Mouse (Mus musculus) ovary, adult 18-20 months (tissue): ENCODE measurements around the gene Gm5128.
"Not testable (repeated sequence)": the region's sequence is repeated elsewhere in the genome, so short reads cannot be mapped to it uniquely, and the experiment has no call there.

Experiments used
- DNase-seq: peaks from one replicate; pipeline ENCODE4 v3.0.0; 2022; ENCODE audit warnings: low spot score, mixed read lengths

The Gm5128 gene

GRCm38 (mm10) chrX:135372984-135373383 lies at the start of gene Gm5128:
Gene Gm5128, plus strand, starts transcription at chrX:135373284.
- DNase-seq = not testable (repeated sequence)

DNA sequence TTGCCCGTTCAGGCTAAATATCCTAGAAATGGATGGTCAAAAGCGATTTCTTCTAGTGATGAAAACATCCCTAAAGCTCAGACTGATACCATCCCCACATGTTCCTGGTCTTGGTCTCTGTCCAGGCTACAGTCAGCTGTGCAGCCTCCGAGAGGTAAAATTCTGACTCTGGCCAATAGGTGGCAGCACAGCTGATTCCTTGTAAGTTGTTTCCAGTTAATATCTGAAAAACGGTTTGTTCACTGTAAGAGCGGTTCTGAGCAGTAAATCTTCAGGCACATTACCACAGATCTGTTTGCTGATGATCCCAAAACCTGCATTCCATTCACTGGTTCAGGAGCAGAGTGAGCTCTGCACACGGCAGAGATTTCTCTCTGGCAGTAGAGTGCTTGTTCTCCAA lies 12.4 kb upstream of the Gm5128 start:
- DNase-seq = not testable (repeated sequence)

DNA sequence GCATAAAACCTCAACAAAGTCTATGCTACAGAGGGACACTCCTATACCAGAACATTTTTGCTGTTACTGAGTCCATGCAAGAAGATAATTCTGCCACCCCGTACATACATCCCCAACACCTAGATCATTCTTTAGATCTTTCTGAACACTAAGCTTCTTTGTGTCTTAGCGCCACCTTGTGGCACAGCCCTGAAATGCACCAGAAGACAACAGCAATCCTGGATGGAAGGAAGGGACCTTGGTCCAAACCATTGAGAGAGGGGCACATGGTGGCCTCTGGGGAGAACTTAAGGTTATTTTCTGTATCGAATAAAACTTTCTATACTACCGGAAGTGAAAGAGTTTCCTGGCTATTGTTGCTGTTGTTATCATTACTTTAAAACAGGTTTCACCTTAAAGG lies 11.1 kb upstream of the Gm5128 start:
- not testable (repeated sequence) for DNase-seq

DNA sequence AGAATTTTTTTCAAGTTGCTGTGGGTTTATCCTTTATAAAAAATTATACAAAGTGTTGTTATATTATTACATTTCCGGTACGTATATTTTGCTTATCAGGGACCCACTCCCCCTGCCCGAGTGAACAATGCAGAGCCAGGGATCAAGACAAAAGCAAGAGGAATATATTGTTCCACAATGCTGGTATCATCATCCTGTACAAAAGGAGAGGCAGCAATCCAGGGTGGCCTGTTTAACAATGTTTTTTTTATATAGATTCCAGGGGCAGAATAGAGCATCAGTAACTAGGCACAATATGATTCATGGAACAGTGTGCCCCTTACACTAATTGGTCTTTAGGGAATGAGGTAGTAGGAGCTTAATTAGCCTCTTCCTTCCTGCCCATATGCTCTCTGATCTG lies 30.5 kb downstream of the Gm5128 start:
- not testable (repeated sequence) for DNase-seq

GRCm38 (mm10) chrX:135421203-135421602 lies 48.1 kb downstream of the Gm5128 start:
- DNase-seq = not testable (repeated sequence)

GRCm38 (mm10) chrX:135421824-135422223 lies 48.7 kb downstream of the Gm5128 start:
- DNase-seq = not testable (repeated sequence)

GRCm38 (mm10) chrX:135422473-135422872 lies 49.4 kb downstream of the Gm5128 start:
- DNase-seq = not testable (repeated sequence)
